Mouse (Mus musculus): ENCODE data around the gene Tjp2. TPM values are rescaled to one million over a fixed set of nuclear protein-coding genes. Genes with fewer than 3 reads are reported as not detected.

Tjp2 gene
- total and polyA plus RNA-seq, 3 experiments, result 9.0 to 17.8 (median 13.7) TPM

- in situ Hi-C loops (cut with MboI; ENCODE audit: low pct_ligation_motif_present, low pct_unique_long_range_greater_than_20kb, low sequenced_read_pairs), result no loop called here
- H3K27me3 ChIP-seq (replicated peaks), result no peaks in the 10 kb centered on the region
These were observed 160.4 kb downstream of the Tjp2 start for GRCm38 (mm10) chr19:24064348-24064895.

GRCm38 (mm10) chr19:24063585-24063984, 161.2 kb downstream of the Tjp2 start:
- in situ Hi-C loops (cut with MboI; ENCODE audit: low pct_ligation_motif_present, low pct_unique_long_range_greater_than_20kb, low sequenced_read_pairs), result no loop called here
- no peaks in the 10 kb centered on the region for H3K4me1 ChIP-seq (ENCODE audit: control insufficient read depth in 1 of 2, insufficient read depth in 2 of 2)
- no peak for DNase-seq (ENCODE audit: extremely low read depth)
- no peaks in the 10 kb centered on the region for H3K36me3 ChIP-seq (replicated peaks in 1 of 2; ENCODE audit: control insufficient read depth in 1 of 2, insufficient read depth in 1 of 2, low read length in 1 of 2)
- no peaks in the 10 kb centered on the region for H3K9me3 ChIP-seq (replicated peaks; ENCODE audit: low read length)
- H3K27me3 ChIP-seq (replicated peaks), result no peaks in the 10 kb centered on the region
- no peak overlapping the region for H3K4me3 ChIP-seq (replicated peaks in 1 of 3; ENCODE audit: low read depth in 2 of 3, low read length in 2 of 3, poor library complexity in 1 of 3)
- no peak overlapping the region for H3K27ac ChIP-seq (ENCODE audit: insufficient read depth, low read depth)
- no peaks in the 10 kb centered on the region for H3K79me2 ChIP-seq (replicated peaks; ENCODE audit: control insufficient read depth, extremely low read depth, insufficient read depth, poor library complexity, severe bottlenecking)
- no peak overlapping the region for H3K4me2 ChIP-seq (ENCODE audit: insufficient read depth, low read depth, poor library complexity, severe bottlenecking)
- no peak overlapping the region for H3K9ac ChIP-seq (ENCODE audit: insufficient read depth, low read depth)
- dilution Hi-C loops (cut with MboI; ENCODE audit: extremely low pct_ligation_motif_present, extremely low pct_unique_long_range_greater_than_20kb, low sequenced_read_pairs), result no loop called here
- TF ChIP-seq E2F4 (IDR thresholded peaks at IDR 0.05; ENCODE audit: insufficient replicate concordance, low read depth, low read length), result no peak
- TF ChIP-seq MAFK (IDR thresholded peaks at IDR 0.05; ENCODE audit: insufficient replicate concordance, low read length), result no peak
- TF ChIP-seq ZKSCAN1 (IDR thresholded peaks at IDR 0.05; ENCODE audit: borderline replicate concordance, low read depth, low read length), result no peak
- no peak for TF ChIP-seq BHLHE40 (IDR thresholded peaks at IDR 0.05; ENCODE audit: low read depth, low read length)
- TF ChIP-seq POLR2A (IDR thresholded peaks at IDR 0.05; ENCODE audit: low read depth, low read length), result no peak

More at GRCm38 (mm10) chr19:24064348-24064895, 160.4 kb downstream of the Tjp2 start:
- dilution Hi-C loops (cut with MboI; ENCODE audit: extremely low pct_ligation_motif_present, extremely low pct_unique_long_range_greater_than_20kb, low sequenced_read_pairs), result no loop called here
- DNase-seq (ENCODE audit: extremely low read depth), result no peak
- H3K9me3 ChIP-seq (replicated peaks; ENCODE audit: low read length), result no peaks in the 10 kb centered on the region
- no peak overlapping the region for H3K27ac ChIP-seq (ENCODE audit: insufficient read depth, low read depth)
- no peak overlapping the region for H3K4me2 ChIP-seq (ENCODE audit: insufficient read depth, low read depth, poor library complexity, severe bottlenecking)
- H3K4me3 ChIP-seq (replicated peaks in 1 of 3; ENCODE audit: low read depth in 2 of 3, low read length in 2 of 3, poor library complexity in 1 of 3), result no peak overlapping the region
- no peak for TF ChIP-seq ELF1 (IDR thresholded peaks at IDR 0.05; ENCODE audit: low read depth, low read length)
- no peak for TF ChIP-seq E2F4 (IDR thresholded peaks at IDR 0.05; ENCODE audit: insufficient replicate concordance, low read depth, low read length)
- no peak for TF ChIP-seq POLR2AphosphoS2 (IDR thresholded peaks at IDR 0.05; ENCODE audit: low read depth, low read length)
- TF ChIP-seq MYC (IDR thresholded peaks at IDR 0.05; ENCODE audit: low read depth, low read length), result no peak
- no peak for TF ChIP-seq TCF12 (IDR thresholded peaks at IDR 0.05; ENCODE audit: low read depth, low read length)
- TF ChIP-seq SIN3A (IDR thresholded peaks at IDR 0.05; ENCODE audit: low read length), result no peak
- TF ChIP-seq HCFC1 (IDR thresholded peaks at IDR 0.05; ENCODE audit: low read depth, low read length), result no peak
- TF ChIP-seq POLR2A (IDR thresholded peaks at IDR 0.05; ENCODE audit: low read depth, low read length), result no peak
- TF ChIP-seq ZMIZ1 (IDR thresholded peaks at IDR 0.05; ENCODE audit: low read depth, low read length), result no peak
- TF ChIP-seq MAZ (IDR thresholded peaks at IDR 0.05; ENCODE audit: low read depth, low read length), result no peak
- no peak for TF ChIP-seq ZC3H11A (IDR thresholded peaks at IDR 0.05; ENCODE audit: low read depth, low read length)
- no peak for TF ChIP-seq CHD2 (IDR thresholded peaks at IDR 0.05; ENCODE audit: low read length)
- TF ChIP-seq MAX (IDR thresholded peaks at IDR 0.05; ENCODE audit: low read length), result no peak
- no peaks in the 10 kb centered on the region for H3K79me2 ChIP-seq (replicated peaks; ENCODE audit: control insufficient read depth, extremely low read depth, insufficient read depth, poor library complexity, severe bottlenecking)
- H3K36me3 ChIP-seq (replicated peaks in 1 of 2; ENCODE audit: control insufficient read depth in 1 of 2, insufficient read depth in 1 of 2, low read length in 1 of 2), result no peaks in the 10 kb centered on the region
- H3K9ac ChIP-seq (ENCODE audit: insufficient read depth, low read depth), result no peak overlapping the region
- no peaks in the 10 kb centered on the region for H3K4me1 ChIP-seq (ENCODE audit: control insufficient read depth in 1 of 2, insufficient read depth in 2 of 2)
